Mouse (Mus musculus) kidney, embryonic 16.5 days (tissue): ENCODE data around the gene Ppp5c. TPM values are rescaled to one million over a fixed set of nuclear protein-coding genes. Genes with fewer than 3 reads are reported as not detected.
A peak's percentile ranks its signal among the peaks of the same experiment; 100 is the strongest.

Experiments used
- ATAC-seq: fragments of 200-750 bp; cut with Nextera tagmentation; 2 replicates; pipeline ENCODE4 v1.8.0; 2017; ENCODE audit warnings: moderate TSS enrichment; ENCODE audit not compliant: low FRiP score, low TSS enrichment
- H3K27ac ChIP-seq: fragments of 300-500 bp; sonication (generic); 2 replicates; pipeline ENCODE4 v1.5.1; 2014; ENCODE audit warnings: low read length
- H3K27me3 ChIP-seq: fragments of 300-500 bp; sonication (generic); 2 replicates; pipeline ENCODE4 v1.6.1; 2014; ENCODE audit warnings: low read length, control low read depth, mixed read lengths; ENCODE audit not compliant: insufficient read depth
- H3K36me3 ChIP-seq: fragments of 300-500 bp; sonication (generic); 2 replicates; pipeline ENCODE4 v1.6.1; 2014; ENCODE audit warnings: low read length, control low read depth, mixed read lengths; ENCODE audit not compliant: insufficient read depth
- H3K4me1 ChIP-seq: fragments of 300-500 bp; sonication (generic); 2 replicates; pipeline ENCODE4 v1.6.1; 2014; ENCODE audit warnings: low read length, control low read depth, mixed read lengths; ENCODE audit not compliant: insufficient read depth
- H3K4me2 ChIP-seq: fragments of 300-500 bp; sonication (generic); replicated peaks from 2 replicates; pipeline ENCODE4 v1.6.1; 2014; ENCODE audit warnings: low read depth, low read length
- H3K4me3 ChIP-seq: fragments of 300-500 bp; sonication (generic); 2 replicates; pipeline ENCODE4 v1.5.1; 2014; ENCODE audit warnings: mild to moderate bottlenecking, low read length
- H3K9ac ChIP-seq: fragments of 300-500 bp; sonication (generic); replicated peaks from 2 replicates; pipeline ENCODE4 v1.6.1; 2014; ENCODE audit warnings: low read length
- H3K9me3 ChIP-seq: fragments of 300-500 bp; sonication (generic); 2 replicates; pipeline ENCODE4 v1.6.1; 2016; ENCODE audit warnings: low read length, control low read depth
- WGBS: fragments of 180-500 bp; shearing (Covaris S2); extraction: QIAGEN DNeasy Blood & Tissue Kit; methylation state at CpG from one replicate; pipeline ENCODE4 v1.1.7; 2014; 5-methylcytosine and 5-hydroxymethylcytosine counted together
- polyA plus RNA-seq: library from polyadenylated mRNA; unstranded; fragments of >200 nt; fragmentation: Nextera tagmentation; extraction: Ambion mirVana; gene quantifications from 2 replicates; pipeline ENCODE4 v1.2.1, GENCODE M21; 2015

The Ppp5c gene
- polyA plus RNA-seq, 1 experiment from 2014 or later = 125 TPM

- Histone ChIP-seq H3K4me3 (no peak overlapping the region), H3K36me3 (peaks cover 76% of the 10 kb centered on the region), H3K4me1 (no peaks in the 10 kb centered on the region), H3K4me2 (no peak overlapping the region), H3K9me3 (no peaks in the 10 kb centered on the region), H3K27me3 (no peaks in the 10 kb centered on the region), H3K27ac (no peak overlapping the region), H3K9ac (no peak overlapping the region)
- no peak for ATAC-seq
- 89% methylated on average over 2 of the region's 2 CpGs for WGBS
These were observed 9.8 kb downstream of the Ppp5c start for GRCm38 (mm10) chr7:17017921-17018320.

GRCm38 (mm10) chr7:17017036-17017435 is 10.7 kb downstream of the Ppp5c start:
- no peak overlapping the region for H3K9ac ChIP-seq
- no peaks in the 10 kb centered on the region for H3K4me1 ChIP-seq
- no peak overlapping the region for H3K4me3 ChIP-seq
- peak; percentile 63 for ATAC-seq
- H3K27ac ChIP-seq = no peak overlapping the region
- H3K36me3 ChIP-seq = peaks cover 77% of the 10 kb centered on the region
- H3K27me3 ChIP-seq = no peaks in the 10 kb centered on the region
- no peak overlapping the region for H3K4me2 ChIP-seq
- 84% methylated on average over 1 of the region's 1 CpGs for WGBS
- no peaks in the 10 kb centered on the region for H3K9me3 ChIP-seq

- Histone ChIP-seq H3K9ac (no peak overlapping the region), H3K27ac (no peak overlapping the region), H3K4me2 (no peak overlapping the region), H3K4me3 (no peak overlapping the region), H3K4me1 (no peaks in the 10 kb centered on the region), H3K9me3 (no peaks in the 10 kb centered on the region), H3K36me3 (peaks cover 74% of the 10 kb centered on the region), H3K27me3 (no peaks in the 10 kb centered on the region)
- WGBS = 80% methylated on average over 6 of the region's 6 CpGs
- no peak for ATAC-seq
These were observed 12.3 kb downstream of the Ppp5c start for GRCm38 (mm10) chr7:17015381-17015780.

GRCm38 (mm10) chr7:17011909-17012590 is 15.7 kb downstream of the Ppp5c start:
- Histone ChIP-seq H3K9me3 (no peaks in the 10 kb centered on the region), H3K9ac (no peak overlapping the region), H3K4me1 (no peaks in the 10 kb centered on the region), H3K27ac (no peak overlapping the region), H3K4me2 (no peak overlapping the region), H3K36me3 (peaks cover 94% of the 10 kb centered on the region), H3K4me3 (no peak overlapping the region), H3K27me3 (no peaks in the 10 kb centered on the region)
- 94% methylated on average over 7 of the region's 7 CpGs for WGBS
- no peak for ATAC-seq

- Histone ChIP-seq H3K4me1 (no peaks in the 10 kb centered on the region), H3K27me3 (no peaks in the 10 kb centered on the region), H3K4me3 (no peak overlapping the region), H3K9me3 (no peaks in the 10 kb centered on the region), H3K4me2 (no peak overlapping the region), H3K36me3 (peaks cover 93% of the 10 kb centered on the region), H3K9ac (no peak overlapping the region), H3K27ac (no peak overlapping the region)
- no peak for ATAC-seq
- 88% methylated on average over 5 of the region's 5 CpGs for WGBS
These were observed 17.7 kb downstream of the Ppp5c start for GRCm38 (mm10) chr7:17010010-17010347.

GRCm38 (mm10) chr7:17009326-17010009 is 18.3 kb downstream of the Ppp5c start:
- no peak overlapping the region for H3K4me3 ChIP-seq
- peaks cover 91% of the 10 kb centered on the region for H3K36me3 ChIP-seq
- no peak for ATAC-seq
- H3K9me3 ChIP-seq = no peaks in the 10 kb centered on the region
- H3K27me3 ChIP-seq = no peaks in the 10 kb centered on the region
- no peak overlapping the region for H3K27ac ChIP-seq
- no peak overlapping the region for H3K9ac ChIP-seq
- H3K4me2 ChIP-seq = no peak overlapping the region
- WGBS = 92% methylated on average over 16 of the region's 16 CpGs
- no peaks in the 10 kb centered on the region for H3K4me1 ChIP-seq

- H3K4me1 ChIP-seq = no peaks in the 10 kb centered on the region
- 0 out of 2 replicates have a peak, but pooled peaks have one; percentile 40 for ATAC-seq
- H3K9ac ChIP-seq = no peak overlapping the region
- H3K27me3 ChIP-seq = no peaks in the 10 kb centered on the region
- no peak overlapping the region for H3K27ac ChIP-seq
- WGBS = 79% methylated on average over 4 of the region's 4 CpGs
- H3K9me3 ChIP-seq = no peaks in the 10 kb centered on the region
- no peak overlapping the region for H3K4me3 ChIP-seq
- H3K4me2 ChIP-seq = no peak overlapping the region
- H3K36me3 ChIP-seq = peaks cover 76% of the 10 kb centered on the region
These were observed 20.4 kb downstream of the Ppp5c start for GRCm38 (mm10) chr7:17007300-17007699.

GRCm38 (mm10) chr7:17004716-17005115 is 23.0 kb downstream of the Ppp5c start:
- H3K4me3 ChIP-seq = no peak overlapping the region
- 81% methylated on average over 7 of the region's 7 CpGs for WGBS
- H3K27me3 ChIP-seq = no peaks in the 10 kb centered on the region
- H3K36me3 ChIP-seq = peaks cover 67% of the 10 kb centered on the region
- H3K9me3 ChIP-seq = no peaks in the 10 kb centered on the region
- no peak overlapping the region for H3K4me2 ChIP-seq
- no peaks in the 10 kb centered on the region for H3K4me1 ChIP-seq
- ATAC-seq = no peak
- H3K27ac ChIP-seq = no peak overlapping the region
- H3K9ac ChIP-seq = no peak overlapping the region

- ATAC-seq = no peak; the same call in 1 of the 2 replicates
- WGBS = 63% methylated on average over 7 of the region's 7 CpGs
- H3K27ac ChIP-seq = peak overlapping the region; percentile 35; the same call in 1 of the 2 replicates
These were observed 24.3 kb downstream of the Ppp5c start for GRCm38 (mm10) chr7:17003230-17003960.

More at GRCm38 (mm10) chr7:17003230-17003960, 24.3 kb downstream of the Ppp5c start:
- Histone ChIP-seq H3K9ac (no peak overlapping the region), H3K4me1 (no peaks in the 10 kb centered on the region), H3K27me3 (no peaks in the 10 kb centered on the region), H3K4me2 (no peak overlapping the region), H3K4me3 (no peak overlapping the region), H3K36me3 (peaks cover 58% of the 10 kb centered on the region), H3K9me3 (no peaks in the 10 kb centered on the region)
